Mouse (Mus musculus) kidney, postnatal 36 days (tissue): ENCODE data around the gene Fau.

Source experiments
- DNase-seq, 2 experiments: peaks; one replicate each; pipeline ENCODE4 v3.0.0; 2021 to 2022; ENCODE audit warnings: mixed read lengths in 2 of 2

Fau gene

GRCm38 (mm10) chr19:6046294-6047153, 11.1 kb upstream of the Fau start, which contains the start of gene Syvn1:
Gene Syvn1, plus strand, starts transcription at chr19:6046576.
- DNase-seq, result peak; percentile 94 to 96

- DNase-seq, result no peak
These were observed 10.3 kb upstream of the Fau start for GRCm38 (mm10) chr19:6047154-6047898.

- no peak for DNase-seq
These were observed 9.8 kb upstream of the Fau start for GRCm38 (mm10) chr19:6047899-6048166.

- no peak for DNase-seq
These were observed 8.8 kb upstream of the Fau start for GRCm38 (mm10) chr19:6048681-6049410.

- DNase-seq, result no peak
These were observed 5.1 kb upstream of the Fau start for GRCm38 (mm10) chr19:6052516-6052915.

GRCm38 (mm10) chr19:6054296-6054695, 3.3 kb upstream of the Fau start:
- DNase-seq, result no peak

GRCm38 (mm10) chr19:6056696-6057095, 948 bp upstream of the Fau start:
- no peak for DNase-seq

- DNase-seq, result no peak
These were observed 869 bp downstream of the Fau start for GRCm38 (mm10) chr19:6058513-6058912.

- peak in 1 of 2 experiments; percentile 34 for DNase-seq
These were observed 1.3 kb downstream of the Fau start for GRCm38 (mm10) chr19:6058966-6059365.

- peak; percentile 96 to 97 for DNase-seq
These were observed 3.4 kb downstream of the Fau start, which contains the start of gene Znhit2 for GRCm38 (mm10) chr19:6061021-6061533. Gene Znhit2, plus strand, starts transcription at chr19:6061192.

- peak in 1 of 2 experiments; percentile 70 for DNase-seq
These were observed 4.1 kb downstream of the Fau start for GRCm38 (mm10) chr19:6061641-6062302.

GRCm38 (mm10) chr19:6062418-6062817, 4.8 kb downstream of the Fau start:
- DNase-seq, result no peak

- no peak for DNase-seq
These were observed 5.4 kb downstream of the Fau start for GRCm38 (mm10) chr19:6063081-6063480.

- no peak for DNase-seq
These were observed 8.9 kb downstream of the Fau start for GRCm38 (mm10) chr19:6066571-6066970.

- peak; percentile 85 to 94 for DNase-seq
These were observed 9.5 kb downstream of the Fau start for GRCm38 (mm10) chr19:6067011-6067723.

- peak; percentile 96 for DNase-seq
These were observed 10.2 kb downstream of the Fau start, which contains the start of gene Tm7sf2 for GRCm38 (mm10) chr19:6067724-6068415. Gene Tm7sf2, minus strand, starts transcription at chr19:6068373.

GRCm38 (mm10) chr19:6068951-6069350, 11.3 kb downstream of the Fau start:
- no peak for DNase-seq

- DNase-seq, result no peak
These were observed 12.2 kb downstream of the Fau start for GRCm38 (mm10) chr19:6069851-6070250.

GRCm38 (mm10) chr19:6070571-6071250, 13.1 kb downstream of the Fau start:
- DNase-seq, result no peak

- DNase-seq, result no peak
These were observed 13.6 kb downstream of the Fau start for GRCm38 (mm10) chr19:6071261-6071660.
